Mouse (Mus musculus) bone marrow, adult 2 months (tissue): ENCODE results near the gene Banp. TPM values are rescaled to one million over a fixed set of nuclear protein-coding genes. Genes with fewer than 3 reads are reported as not detected.

Experiments
- H3K27ac ChIP-seq: fragments of 200-500 bp; 2 replicates; pipeline ENCODE4 v1.5.1; 2012; ENCODE audit warnings: low read depth, mild to moderate bottlenecking, control low read depth, inconsistent platforms, low read length; ENCODE audit not compliant: control insufficient read depth, poor library complexity, insufficient read depth
- H3K4me1 ChIP-seq: fragments of 200-500 bp; 2 replicates; pipeline ENCODE4 v1.6.1; 2011; ENCODE audit warnings: low read length; ENCODE audit not compliant: control insufficient read depth, insufficient read depth
- H3K4me3 ChIP-seq: fragments of 200-500 bp; replicated peaks from 2 replicates; pipeline ENCODE3; 2011; ENCODE audit warnings: mild to moderate bottlenecking, low read depth, low read length, control low read depth; ENCODE audit not compliant: control insufficient read depth
- CTCF ChIP-seq: fragments of 200-500 bp; IDR thresholded peaks from 2 replicates; pipeline ENCODE4 v1.5.1; 2011; ENCODE audit warnings: low read length, control low read depth; ENCODE audit not compliant: control insufficient read depth, insufficient read depth
- POLR2A ChIP-seq: fragments of 200-500 bp; IDR thresholded peaks from 2 replicates; pipeline ENCODE4 v1.6.1; 2011; ENCODE audit warnings: low read depth, mild to moderate bottlenecking, control low read depth, low read length, borderline replicate concordance; ENCODE audit not compliant: control insufficient read depth
- WGBS: fragments of 180-500 bp; shearing (Covaris S2); methylation state at CpG from one replicate; pipeline ENCODE4 v1.1.7; 2018; 5-methylcytosine and 5-hydroxymethylcytosine counted together
- polyA plus RNA-seq: library from polyadenylated mRNA; stranded (reverse); fragments of >200 nt; gene quantifications from 2 replicates; pipeline ENCODE4 v1.2.4, GENCODE M21; 2011; ENCODE audit warnings: low replicate concordance; ENCODE audit not compliant: missing spikeins, insufficient read depth, insufficient read length

Gene Banp
- polyA plus RNA-seq, 1 experiment, result 30.1 TPM

- Histone ChIP-seq H3K27ac (no peak overlapping the region), H3K4me1 (no peaks in the 10 kb centered on the region), H3K4me3 (no peak overlapping the region)
- WGBS, result 86% methylated on average over 9 of the region's 9 CpGs
- TF ChIP-seq POLR2A (no peak), CTCF (no peak)
Observed at GRCm38 (mm10) chr8:121990506-121991255, 41.1 kb downstream of the Banp start.

DNA sequence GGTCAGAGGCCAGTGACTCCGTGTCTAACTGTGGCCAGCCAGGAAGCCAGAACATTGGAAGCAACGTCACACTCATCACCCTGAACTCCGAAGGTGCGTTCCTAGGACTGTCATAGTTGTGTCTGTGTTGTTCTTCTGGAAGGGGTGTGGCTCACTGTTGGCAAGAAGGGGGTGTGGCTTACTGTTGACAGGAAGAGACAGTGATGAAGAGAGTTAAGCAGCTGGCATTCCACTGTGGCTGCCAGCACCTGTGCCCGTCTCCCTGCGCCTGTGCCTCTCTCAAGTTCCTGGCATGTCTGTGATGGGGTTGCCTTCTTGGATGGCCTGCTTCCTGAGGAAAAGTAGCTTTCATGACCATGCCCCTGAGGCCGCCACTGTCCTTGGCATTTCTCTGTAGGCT lies 42.1 kb downstream of the Banp start:
- Histone ChIP-seq H3K4me3 (no peak overlapping the region), H3K27ac (no peak overlapping the region), H3K4me1 (no peaks in the 10 kb centered on the region)
- no peak for TF ChIP-seq CTCF
- no peak for TF ChIP-seq POLR2A
- WGBS, result 86% methylated on average over 7 of the region's 7 CpGs

- H3K4me1 ChIP-seq, result no peaks in the 10 kb centered on the region
- no peak overlapping the region for H3K27ac ChIP-seq
- WGBS, result 84% methylated on average over 4 of the region's 4 CpGs
- H3K4me3 ChIP-seq, result no peak overlapping the region
- no peak for TF ChIP-seq POLR2A
- TF ChIP-seq CTCF, result no peak
Observed at GRCm38 (mm10) chr8:121992911-121993310, 43.4 kb downstream of the Banp start.

- TF ChIP-seq POLR2A, result no peak
- no peak for TF ChIP-seq CTCF
- Histone ChIP-seq H3K27ac (no peak overlapping the region), H3K4me1 (no peaks in the 10 kb centered on the region), H3K4me3 (no peak overlapping the region)
- 62% methylated on average over 4 of the region's 4 CpGs for WGBS
Observed at GRCm38 (mm10) chr8:121995112-121995511, 45.6 kb downstream of the Banp start.

DNA sequence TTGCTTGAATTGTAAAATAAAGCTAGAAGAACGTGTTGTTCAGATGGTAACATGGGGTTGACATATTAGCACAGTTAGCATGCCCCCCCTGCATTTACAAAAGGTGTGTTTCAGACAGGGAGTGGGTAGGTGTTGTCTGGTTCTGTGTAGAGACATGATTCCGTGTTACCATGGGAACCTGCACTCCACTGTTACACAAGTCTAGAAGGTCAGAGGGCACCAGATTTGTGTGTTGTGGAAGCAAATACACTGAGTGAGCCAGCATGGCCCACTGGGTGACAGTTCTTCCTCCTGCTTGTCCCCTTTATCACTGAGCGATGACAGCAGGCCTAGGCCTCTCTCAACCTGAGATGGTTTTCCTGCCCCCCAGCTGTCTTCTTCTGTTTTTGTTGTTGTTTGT lies 46.3 kb downstream of the Banp start:
- WGBS, result 90% methylated on average over 3 of the region's 3 CpGs
- H3K4me3 ChIP-seq, result no peak overlapping the region
- H3K4me1 ChIP-seq, result no peaks in the 10 kb centered on the region
- H3K27ac ChIP-seq, result no peak overlapping the region
- TF ChIP-seq POLR2A, result no peak
- no peak for TF ChIP-seq CTCF

GRCm38 (mm10) chr8:121998631-121999030 lies 49.1 kb downstream of the Banp start:
- Histone ChIP-seq H3K27ac (no peak overlapping the region), H3K4me1 (no peaks in the 10 kb centered on the region), H3K4me3 (no peak overlapping the region)
- TF ChIP-seq CTCF (no peak), POLR2A (no peak)
- WGBS, result 92% methylated on average over 4 of the region's 4 CpGs

- H3K4me3 ChIP-seq, result no peak overlapping the region
- H3K4me1 ChIP-seq, result no peaks in the 10 kb centered on the region
- WGBS, result 65% methylated on average over 5 of the region's 5 CpGs
- TF ChIP-seq CTCF (no peak), POLR2A (no peak)
- no peak overlapping the region for H3K27ac ChIP-seq
Observed at GRCm38 (mm10) chr8:121999211-121999610, 49.7 kb downstream of the Banp start.

- WGBS, result 94% methylated on average over 15 of the region's 15 CpGs
- Histone ChIP-seq H3K27ac (no peak overlapping the region), H3K4me1 (no peaks in the 10 kb centered on the region), H3K4me3 (no peak overlapping the region)
- TF ChIP-seq POLR2A (no peak), CTCF (no peak)
Observed at GRCm38 (mm10) chr8:122001339-122002115, 52.0 kb downstream of the Banp start.
